ENCODE assay signal across 8 mouse cellular contexts in the genomic region with DNA sequence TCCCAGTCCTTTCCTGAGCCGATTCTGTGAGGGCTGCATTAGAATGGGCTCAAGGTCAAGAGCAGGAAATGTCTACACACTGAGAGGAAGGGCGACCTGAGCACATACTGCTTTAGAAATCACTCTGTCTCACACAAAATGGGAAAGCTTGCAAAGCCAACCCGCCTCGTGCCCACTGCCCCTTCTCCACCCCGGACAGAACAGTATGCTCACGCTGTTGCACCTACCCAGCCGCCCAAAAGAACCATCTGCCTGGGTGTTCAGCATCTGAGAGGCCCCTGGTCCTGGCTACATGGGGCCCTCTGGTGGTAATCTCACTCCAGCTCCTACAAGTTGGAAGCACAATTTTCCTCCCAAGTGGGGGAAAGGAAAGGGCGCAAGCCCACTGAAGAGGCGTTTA. TPM values are rescaled to one million over a fixed set of nuclear protein-coding genes. Genes with fewer than 3 reads are reported as not detected.
DNase-seq lines count a peak whose midpoint lies in the region; ATAC-seq and TF ChIP-seq lines count a peak whose summit lies in the region.
"Had no signal": no experiment of that assay in that cellular context is flagged by ENCODE, and none has a peak within 500 bp of the region (broad histone marks: within the 10 kb centered on the region; RNA-seq: fewer than 3 reads in every experiment).

No protein-coding gene starts in this region.

- no peaks in the 10 kb centered on the region for H3K9me3 ChIP-seq in ES-E14 (ENCODE audit: control insufficient read depth, insufficient read depth, low read depth, low read length)
- H3K9me3 ChIP-seq in embryonic facial prominence, embryonic 14.5 days (ENCODE audit: control insufficient read depth, low read length): no peaks in the 10 kb centered on the region
- peaks cover 4% of the 10 kb centered on the region; the same call in 1 of the 2 replicates for H3K9me3 ChIP-seq in limb, embryonic 11.5 days (ENCODE audit: control insufficient read depth, low read length)
- no peaks in the 10 kb centered on the region for H3K9me3 ChIP-seq in liver, embryonic 11.5 days (ENCODE audit: control insufficient read depth, low read length)

- TF ChIP-seq POLR2A in kidney, adult 2 months (IDR thresholded peaks at IDR 0.05; ENCODE audit: low read depth, low read length): no peak

- H3K9ac ChIP-seq in ES-E14 (ENCODE audit: insufficient read depth, low read depth, low read length, poor library complexity, severe bottlenecking): no peak overlapping the region
- no peak overlapping the region for H3K9ac ChIP-seq in embryonic facial prominence, embryonic 14.5 days (ENCODE audit: low read depth, low read length)
- no peak overlapping the region for H3K9ac ChIP-seq in limb, embryonic 11.5 days (ENCODE audit: low read length)
- H3K9ac ChIP-seq in liver, embryonic 11.5 days (ENCODE audit: low read depth, low read length): no peak overlapping the region

- no peaks in the 10 kb centered on the region for H3K27me3 ChIP-seq in embryonic facial prominence, embryonic 14.5 days (replicated peaks; ENCODE audit: control insufficient read depth, insufficient read depth, low read length)
- H3K27me3 ChIP-seq in kidney, adult 2 months (replicated peaks; ENCODE audit: control insufficient read depth, insufficient read depth, low read length): no peaks in the 10 kb centered on the region
- no peaks in the 10 kb centered on the region for H3K27me3 ChIP-seq in limb, embryonic 11.5 days (ENCODE audit: control insufficient read depth, insufficient read depth, low read length)
- no peaks in the 10 kb centered on the region for H3K27me3 ChIP-seq in liver, embryonic 11.5 days (replicated peaks; ENCODE audit: control insufficient read depth, insufficient read depth, low read length)

- in situ Hi-C loops in ES-E14 (cut with MboI; ENCODE audit: low sequenced_read_pairs in 2 of 2, unreplicated experiment in 2 of 2): loop anchor here in 1 of 2 experiments (25.0 kb wide), 1 partner anchor 1023 kb away; no protein-coding TSS in a partner anchor

- DNase-seq in ES-E14 (ENCODE audit: low read depth, low spot score): peak; percentile 24
- peak; percentile 56 for DNase-seq in adrenal gland, postnatal 14 days
- DNase-seq in embryonic facial prominence, embryonic 14.5 days (ENCODE audit: low spot score): peak; percentile 42
- DNase-seq in kidney, adult 2 months: peak; percentile 42
- peak; percentile 34 for DNase-seq in limb, embryonic 11.5 days (ENCODE audit: low spot score)
- DNase-seq in right cerebral cortex, postnatal 10 days (ENCODE audit: low spot score in 2 of 2): peak; percentile 82 to 83
- DNase-seq in liver, embryonic 11.5 days (ENCODE audit: low spot score): no peak

- WGBS in embryonic facial prominence, embryonic 14.5 days: 31% methylated on average over 9 of the region's 9 CpGs
- WGBS in kidney, adult 2 months: 23% methylated on average over 9 of the region's 9 CpGs
- 35% methylated on average over 9 of the region's 9 CpGs for WGBS in limb, embryonic 11.5 days
- 32% methylated on average over 9 of the region's 9 CpGs for WGBS in liver, embryonic 11.5 days

- no peak overlapping the region for H3K27ac ChIP-seq in ES-E14 (ENCODE audit: insufficient read depth, low read depth, low read length, poor library complexity, severe bottlenecking)
- H3K27ac ChIP-seq in embryonic facial prominence, embryonic 14.5 days (replicated peaks; ENCODE audit: low read depth, low read length): no peak overlapping the region
- no peak overlapping the region for H3K27ac ChIP-seq in kidney, adult 2 months (ENCODE audit: insufficient read depth, low read depth, low read length)
- H3K27ac ChIP-seq in limb, embryonic 11.5 days (replicated peaks; ENCODE audit: low read depth, low read length): no peak overlapping the region
- no peak overlapping the region for H3K27ac ChIP-seq in liver, embryonic 11.5 days (ENCODE audit: low read depth, low read length)

- no peak overlapping the region for H3K4me2 ChIP-seq in embryonic facial prominence, embryonic 14.5 days (ENCODE audit: low read depth, low read length)
- no peak overlapping the region for H3K4me2 ChIP-seq in limb, embryonic 11.5 days (ENCODE audit: low read depth, severe bottlenecking)
- H3K4me2 ChIP-seq in liver, embryonic 11.5 days: no peak overlapping the region

- no peaks in the 10 kb centered on the region for H3K36me3 ChIP-seq in ES-E14 (ENCODE audit: control insufficient read depth, insufficient read depth, low read length, poor library complexity, severe bottlenecking)
- no peaks in the 10 kb centered on the region for H3K36me3 ChIP-seq in embryonic facial prominence, embryonic 14.5 days (ENCODE audit: control insufficient read depth, insufficient read depth, low read length)
- no peaks in the 10 kb centered on the region for H3K36me3 ChIP-seq in kidney, adult 2 months (ENCODE audit: control insufficient read depth, insufficient read depth, low read length)
- H3K36me3 ChIP-seq in limb, embryonic 11.5 days (ENCODE audit: control insufficient read depth, insufficient read depth, low read length): no peaks in the 10 kb centered on the region
- no peaks in the 10 kb centered on the region for H3K36me3 ChIP-seq in liver, embryonic 11.5 days (ENCODE audit: control insufficient read depth, insufficient read depth, low read length)

- ATAC-seq in embryonic facial prominence, embryonic 14.5 days (ENCODE audit: low read depth): 0 out of 2 replicates have a peak, but pooled peaks have one; percentile 33
- ATAC-seq in limb, embryonic 11.5 days (ENCODE audit: insufficient number of reproducible peaks, low FRiP score, low TSS enrichment, low read depth): no peak
- no peak for ATAC-seq in liver, embryonic 11.5 days (replicated peaks; ENCODE audit: low FRiP score)

- H3K4me1 ChIP-seq in ES-E14 (ENCODE audit: control insufficient read depth in 2 of 2, insufficient read depth in 2 of 2, low read length in 2 of 2, poor library complexity in 1 of 2): peaks cover 0 to 9% of the 10 kb centered on the region in 2 experiments; a peak in 1 of 4 replicates
- H3K4me1 ChIP-seq in embryonic facial prominence, embryonic 14.5 days (ENCODE audit: control insufficient read depth, insufficient read depth, low read length): no peaks in the 10 kb centered on the region
- H3K4me1 ChIP-seq in kidney, adult 2 months (ENCODE audit: control insufficient read depth, insufficient read depth, low read length): no peaks in the 10 kb centered on the region
- no peaks in the 10 kb centered on the region for H3K4me1 ChIP-seq in limb, embryonic 11.5 days (ENCODE audit: control insufficient read depth, insufficient read depth, low read length)
- H3K4me1 ChIP-seq in liver, embryonic 11.5 days (replicated peaks; ENCODE audit: control insufficient read depth, insufficient read depth, low read length): no peaks in the 10 kb centered on the region

- H3K4me3 ChIP-seq in ES-E14 (ENCODE audit: insufficient read depth in 1 of 2, low read depth in 1 of 2, low read length in 2 of 2, poor library complexity in 1 of 2, severe bottlenecking in 1 of 2): no peak overlapping the region
- H3K4me3 ChIP-seq in embryonic facial prominence, embryonic 14.5 days (ENCODE audit: low read depth, low read length): no peak overlapping the region
- H3K4me3 ChIP-seq in kidney, adult 2 months (ENCODE audit: insufficient read depth, low read depth, low read length): no peak overlapping the region
- no peak overlapping the region for H3K4me3 ChIP-seq in limb, embryonic 11.5 days (ENCODE audit: low read depth, low read length)
- no peak overlapping the region for H3K4me3 ChIP-seq in liver, embryonic 11.5 days (ENCODE audit: low read depth, low read length)

- TF ChIP-seq CTCF in kidney, adult 2 months (conservative IDR thresholded peaks at IDR 0.05; ENCODE audit: insufficient read depth, insufficient read length, low read depth, low read length): no peak; the same call in 1 of the 2 replicates

TF ChIP-seq in ES-E14, 5 proteins besides CTCF, POLR2A, EP300 and RAD21:
- TF ChIP-seq ZC3H11A (IDR thresholded peaks at IDR 0.05; ENCODE audit: borderline replicate concordance, low read depth, low read length): no peak
- TF ChIP-seq MAFK (IDR thresholded peaks at IDR 0.05; ENCODE audit: insufficient read depth, low read depth, low read length): no peak
- no peak for TF ChIP-seq CHD2 (IDR thresholded peaks at IDR 0.05; ENCODE audit: low read depth, low read length)
- TF ChIP-seq ZNF384 (IDR thresholded peaks at IDR 0.05; ENCODE audit: low read depth, low read length): no peak
- TF ChIP-seq HCFC1 (IDR thresholded peaks at IDR 0.05; ENCODE audit: borderline replicate concordance, insufficient read depth, low read length): no peak

RNA-seq across cellular contexts. Expression of a gene that starts 26.6 kb away (rescaled TPM):
- 0.16 and 0.49 TPM in 2 replicates for total RNA-seq in ES-E14 (2012; rRNA removed)
- total RNA-seq in adrenal gland, postnatal 14 days (2021): 0.67 and 1.2 TPM in 2 replicates
- 1.4 and 1.8 TPM in 2 replicates for polyA plus RNA-seq in embryonic facial prominence, embryonic 14.5 days (2014; fragmentation: Nextera tagmentation; extraction: Ambion mirVana)
- polyA plus RNA-seq in kidney, adult 2 months (2012; rRNA removed): 0.04 and 0.09 TPM in 2 replicates
- 0.17 and 0.49 TPM in 2 replicates for polyA plus RNA-seq in limb, embryonic 11.5 days (2014; fragmentation: Nextera tagmentation; extraction: Ambion mirVana)
- 0.04 TPM in 1 of 2 replicates, not detected in the other for polyA plus RNA-seq in liver, embryonic 11.5 days (2014; fragmentation: Nextera tagmentation; extraction: Ambion mirVana)
- polyA plus RNA-seq: small intestine, adult 2 months had no signal

RNA-seq across cellular contexts. Expression of a gene that starts 46.2 kb away (rescaled TPM):
- 2.6 and 4.2 TPM in 2 replicates for total RNA-seq in ES-E14 (2012; rRNA removed)
- total RNA-seq in adrenal gland, postnatal 14 days (2021): 9.6 and 10.5 TPM in 2 replicates
- polyA plus RNA-seq in embryonic facial prominence, embryonic 14.5 days (2014; fragmentation: Nextera tagmentation; extraction: Ambion mirVana): 4.6 and 5.6 TPM in 2 replicates
- polyA plus RNA-seq in kidney, adult 2 months (2012; rRNA removed): 60.4 and 66.7 TPM in 2 replicates
- 4.6 and 5.6 TPM in 2 replicates for polyA plus RNA-seq in limb, embryonic 11.5 days (2014; fragmentation: Nextera tagmentation; extraction: Ambion mirVana)
- polyA plus RNA-seq in liver, embryonic 11.5 days (2014; fragmentation: Nextera tagmentation; extraction: Ambion mirVana): 0.88 and 1.6 TPM in 2 replicates
